Mouse (Mus musculus) C2C12 (cell line): Measurements from ENCODE around the gene Gm28308.

ENCODE experiments used
- CTCF ChIP-seq: IDR thresholded peaks from one replicate; pipeline ENCODE4 v1.5.1; 2011; ENCODE audit not compliant: control insufficient read depth, insufficient read depth, insufficient read length
- USF1 ChIP-seq: IDR thresholded peaks from one replicate; pipeline ENCODE4 v1.6.1; 2011; ENCODE audit warnings: low read depth, mild to moderate bottlenecking, control low read depth, moderate library complexity

- TF ChIP-seq CTCF (no peak), USF1 (no peak)
Observed at GRCm38 (mm10) chr6:52227470-52228222, 14.5 kb upstream of the Gm28308 start.
